Mouse (Mus musculus): ENCODE data around the gene Ttc1.
A peak's percentile ranks its signal among the peaks of the same experiment; 100 is the strongest.

Gene Ttc1

DNA sequence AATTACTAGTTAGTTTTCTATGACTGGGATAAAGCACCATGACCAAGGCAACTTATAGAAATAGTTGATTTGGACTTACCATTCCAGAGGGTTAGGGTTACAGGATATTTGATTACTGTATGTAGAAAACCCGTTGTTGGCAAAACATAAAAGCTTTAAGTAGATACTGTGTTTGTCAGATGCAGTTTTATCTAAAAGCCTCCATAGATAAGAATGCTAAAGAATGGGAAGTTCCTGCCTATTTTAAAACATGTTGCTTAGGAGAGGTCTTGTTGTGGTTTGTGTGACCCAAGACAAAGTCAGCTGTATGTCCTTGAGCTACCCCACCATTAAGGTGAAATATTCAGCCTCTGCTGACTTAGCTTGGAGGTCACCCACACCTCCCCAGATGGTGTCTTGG is 6.8 kb upstream of the Ttc1 start:
- DNase-seq (ENCODE audit: low read depth, low spot score), result no peak
- Histone ChIP-seq H3K27me3 (ENCODE audit: control insufficient read depth, insufficient read depth, low read length, poor library complexity, severe bottlenecking) (no peaks in the 10 kb centered on the region), H3K36me3 (ENCODE audit: control insufficient read depth, insufficient read depth, low read length, poor library complexity, severe bottlenecking) (no peaks in the 10 kb centered on the region)

GRCm38 (mm10) chr11:43751542-43751941 is 3.7 kb upstream of the Ttc1 start:
- H3K27me3 ChIP-seq (ENCODE audit: control insufficient read depth, insufficient read depth, low read length, poor library complexity, severe bottlenecking), result no peaks in the 10 kb centered on the region
- DNase-seq (ENCODE audit: low read depth, low spot score), result peak; percentile 15

DNA sequence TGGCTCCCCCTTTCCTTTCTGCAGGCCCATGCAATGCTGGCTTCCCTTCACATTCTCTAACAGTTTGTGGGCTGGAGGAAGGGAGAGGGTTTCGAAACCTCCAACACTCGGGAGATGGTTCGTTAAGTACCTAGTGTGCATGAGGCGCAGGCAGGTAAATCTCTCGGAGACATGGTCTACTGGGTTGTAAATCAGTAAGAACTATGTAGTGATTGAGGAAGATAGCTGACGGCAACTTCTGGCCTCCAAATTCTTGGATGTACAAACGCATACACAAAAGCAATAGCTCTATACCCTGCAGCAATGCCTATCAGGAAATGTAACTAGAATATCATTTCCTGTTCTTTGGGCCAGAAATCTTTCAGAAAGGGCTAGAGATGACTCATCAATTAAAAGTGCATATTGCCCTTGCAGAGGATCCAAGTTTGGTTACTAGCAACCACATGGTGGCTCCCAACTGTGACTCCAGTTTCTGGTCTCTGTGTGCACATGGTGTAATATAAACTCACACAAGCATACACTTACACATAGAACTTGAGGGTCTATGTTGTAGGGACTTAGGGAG is 19.0 kb downstream of the Ttc1 start:
- no peak for DNase-seq (ENCODE audit: low read depth, low spot score)
- peaks cover 2% of the 10 kb centered on the region for H3K36me3 ChIP-seq (ENCODE audit: control insufficient read depth, insufficient read depth, low read length, poor library complexity, severe bottlenecking)
- no peaks in the 10 kb centered on the region for H3K27me3 ChIP-seq (ENCODE audit: control insufficient read depth, insufficient read depth, low read length, poor library complexity, severe bottlenecking)

More at GRCm38 (mm10) chr11:43751542-43751941, 3.7 kb upstream of the Ttc1 start:
- no peaks in the 10 kb centered on the region for H3K36me3 ChIP-seq (ENCODE audit: control insufficient read depth, insufficient read depth, low read length, poor library complexity, severe bottlenecking)

- DNase-seq (ENCODE audit: low read depth, low spot score), result no peak
- Histone ChIP-seq H3K27me3 (ENCODE audit: control insufficient read depth, insufficient read depth, low read length, poor library complexity, severe bottlenecking) (no peaks in the 10 kb centered on the region), H3K36me3 (ENCODE audit: control insufficient read depth, insufficient read depth, low read length, poor library complexity, severe bottlenecking) (no peaks in the 10 kb centered on the region; the same call in none of the 2 replicates)
Observed at GRCm38 (mm10) chr11:43727796-43728195, 20.0 kb downstream of the Ttc1 start.

GRCm38 (mm10) chr11:43723411-43723810 is 24.4 kb downstream of the Ttc1 start:
- Histone ChIP-seq H3K27me3 (ENCODE audit: control insufficient read depth, insufficient read depth, low read length, poor library complexity, severe bottlenecking) (no peaks in the 10 kb centered on the region), H3K36me3 (ENCODE audit: control insufficient read depth, insufficient read depth, low read length, poor library complexity, severe bottlenecking) (no peaks in the 10 kb centered on the region; the same call in 1 of the 2 replicates)
- DNase-seq (ENCODE audit: low read depth, low spot score), result no peak

DNA sequence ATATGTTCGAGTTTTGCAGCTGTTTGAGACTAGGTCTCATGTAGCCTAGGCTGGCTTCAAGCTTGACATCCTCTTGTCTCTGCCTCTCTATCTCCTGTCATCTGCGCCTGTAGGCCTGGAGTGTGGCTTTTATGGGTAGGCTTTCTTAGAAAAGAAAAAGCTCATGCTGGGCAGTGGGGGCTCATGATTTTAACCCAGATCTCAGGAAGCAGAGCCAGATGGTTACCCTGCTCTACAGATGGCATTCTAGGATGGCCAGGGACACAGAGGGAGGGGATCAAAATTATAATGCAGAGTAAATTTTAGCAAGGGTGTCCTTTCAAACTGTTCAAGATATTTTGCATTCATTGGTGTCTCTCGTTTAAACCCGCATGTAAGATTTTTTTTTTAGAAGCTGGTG is 35.6 kb downstream of the Ttc1 start:
- DNase-seq (ENCODE audit: low read depth, low spot score), result no peak
- H3K27me3 ChIP-seq (ENCODE audit: control insufficient read depth, insufficient read depth, low read length, poor library complexity, severe bottlenecking), result no peaks in the 10 kb centered on the region
- H3K36me3 ChIP-seq (ENCODE audit: control insufficient read depth, insufficient read depth, low read length, poor library complexity, severe bottlenecking), result no peaks in the 10 kb centered on the region

- no peaks in the 10 kb centered on the region; the same call in 1 of the 2 replicates for H3K27me3 ChIP-seq (ENCODE audit: control insufficient read depth, insufficient read depth, low read length, poor library complexity, severe bottlenecking)
- no peak for DNase-seq (ENCODE audit: low read depth, low spot score)
- peaks cover 12% of the 10 kb centered on the region; the same call in 1 of the 2 replicates for H3K36me3 ChIP-seq (ENCODE audit: control insufficient read depth, insufficient read depth, low read length, poor library complexity, severe bottlenecking)
Observed at GRCm38 (mm10) chr11:43708409-43708808, 39.4 kb downstream of the Ttc1 start.

DNA sequence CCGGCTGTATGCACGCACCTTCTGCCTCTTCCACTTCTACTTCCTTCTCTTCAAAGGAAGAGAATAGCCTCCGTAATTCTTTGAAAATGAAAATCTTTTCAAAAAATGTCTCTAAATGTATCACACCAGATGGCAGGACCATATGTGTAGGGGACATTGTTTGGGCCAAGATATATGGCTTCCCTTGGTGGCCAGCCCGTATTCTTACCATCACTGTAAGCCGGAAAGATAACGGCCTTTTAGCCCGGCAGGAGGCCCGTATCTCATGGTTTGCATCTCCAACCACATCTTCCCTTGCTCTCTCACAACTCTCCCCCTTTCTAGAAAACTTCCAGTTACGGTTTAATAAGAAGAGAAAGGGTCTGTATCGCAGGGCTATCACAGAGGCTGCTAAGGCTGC is 42.1 kb downstream of the Ttc1 start:
- no peak for DNase-seq (ENCODE audit: low read depth, low spot score)
- peaks cover 14% of the 10 kb centered on the region; the same call in 1 of the 2 replicates for H3K36me3 ChIP-seq (ENCODE audit: control insufficient read depth, insufficient read depth, low read length, poor library complexity, severe bottlenecking)
- no peaks in the 10 kb centered on the region; the same call in 1 of the 2 replicates for H3K27me3 ChIP-seq (ENCODE audit: control insufficient read depth, insufficient read depth, low read length, poor library complexity, severe bottlenecking)

- no peak for DNase-seq (ENCODE audit: low read depth, low spot score)
- peaks cover 17% of the 10 kb centered on the region; the same call in 1 of the 2 replicates for H3K36me3 ChIP-seq (ENCODE audit: control insufficient read depth, insufficient read depth, low read length, poor library complexity, severe bottlenecking)
- H3K27me3 ChIP-seq (ENCODE audit: control insufficient read depth, insufficient read depth, low read length, poor library complexity, severe bottlenecking), result no peaks in the 10 kb centered on the region; the same call in 1 of the 2 replicates
Observed at GRCm38 (mm10) chr11:43703552-43703951, 44.3 kb downstream of the Ttc1 start.

DNA sequence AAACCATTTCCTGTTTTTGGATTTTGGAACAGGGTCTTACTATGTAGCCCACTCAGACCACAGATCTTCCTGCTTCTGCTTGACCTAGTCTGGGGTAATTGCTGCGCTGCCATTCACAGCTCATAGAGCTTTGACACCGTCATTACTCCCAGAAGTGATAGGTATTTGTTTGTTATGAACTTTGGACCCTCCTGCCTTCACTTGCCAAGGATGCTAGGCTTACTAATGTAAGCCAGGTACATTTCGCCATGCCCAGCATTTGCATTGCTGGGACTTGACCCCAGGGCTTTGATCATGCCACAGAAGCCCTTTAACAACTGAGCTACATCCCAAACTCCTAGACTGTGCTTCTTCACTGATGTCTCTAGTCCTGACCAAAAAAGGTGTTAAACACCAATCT is 47.5 kb downstream of the Ttc1 start:
- no peak for DNase-seq (ENCODE audit: low read depth, low spot score)
- H3K36me3 ChIP-seq (ENCODE audit: control insufficient read depth, insufficient read depth, low read length, poor library complexity, severe bottlenecking), result peaks cover 12% of the 10 kb centered on the region; the same call in 1 of the 2 replicates
- H3K27me3 ChIP-seq (ENCODE audit: control insufficient read depth, insufficient read depth, low read length, poor library complexity, severe bottlenecking), result no peaks in the 10 kb centered on the region; the same call in 1 of the 2 replicates

DNA sequence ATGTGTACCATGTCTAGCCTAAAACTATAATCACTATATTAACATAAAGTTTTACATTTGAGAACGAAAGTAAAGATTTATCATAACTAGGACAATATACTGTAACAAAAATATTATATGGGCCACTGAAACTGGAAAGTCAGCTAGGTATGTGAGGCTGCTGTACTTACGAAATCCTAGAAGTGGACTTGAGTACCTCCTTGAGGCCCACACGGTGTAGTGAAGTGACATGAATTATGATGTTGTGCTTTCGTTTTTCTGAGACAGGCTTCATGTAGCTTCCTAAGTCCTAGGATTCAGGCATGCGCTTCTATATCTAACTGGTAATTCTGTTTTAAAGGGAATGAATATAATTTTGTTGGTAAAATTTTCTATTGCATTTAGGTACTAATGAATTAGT is 49.2 kb downstream of the Ttc1 start:
- Histone ChIP-seq H3K27me3 (ENCODE audit: control insufficient read depth, insufficient read depth, low read length, poor library complexity, severe bottlenecking) (no peaks in the 10 kb centered on the region; the same call in 1 of the 2 replicates), H3K36me3 (ENCODE audit: control insufficient read depth, insufficient read depth, low read length, poor library complexity, severe bottlenecking) (0 out of 2 replicates have a peak, but pooled peaks cover 5% of the 10 kb centered on the region)
- no peak for DNase-seq (ENCODE audit: low read depth, low spot score)

GRCm38 (mm10) chr11:43696623-43697022 is 51.2 kb downstream of the Ttc1 start:
- DNase-seq (ENCODE audit: low read depth, low spot score), result no peak
- Histone ChIP-seq H3K27me3 (ENCODE audit: control insufficient read depth, insufficient read depth, low read length, poor library complexity, severe bottlenecking) (no peaks in the 10 kb centered on the region), H3K36me3 (ENCODE audit: control insufficient read depth, insufficient read depth, low read length, poor library complexity, severe bottlenecking) (0 out of 2 replicates have a peak, but pooled peaks cover 5% of the 10 kb centered on the region)

DNA sequence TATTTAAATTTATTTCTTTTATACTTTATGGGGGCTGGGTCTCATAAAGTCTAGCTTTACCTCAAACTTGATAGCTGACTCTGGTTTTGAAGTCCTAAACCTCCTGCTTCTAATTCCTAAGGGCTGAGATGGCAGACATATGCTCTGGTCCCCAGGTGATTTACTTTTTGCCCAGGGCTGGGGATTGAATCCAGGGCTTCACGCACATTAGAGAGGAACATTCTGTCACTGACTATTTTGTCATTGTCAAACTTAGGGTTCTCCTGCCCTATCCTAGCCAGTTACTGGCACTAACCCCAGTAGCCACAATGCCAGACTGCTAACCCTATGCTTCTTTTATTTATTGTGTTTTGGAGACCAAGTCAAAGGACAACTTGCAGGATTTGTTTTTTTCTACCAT is 59.0 kb downstream of the Ttc1 start:
- no peaks in the 10 kb centered on the region for H3K27me3 ChIP-seq (ENCODE audit: control insufficient read depth, insufficient read depth, low read length, poor library complexity, severe bottlenecking)
- 0 out of 2 replicates have a peak, but pooled peaks cover 2% of the 10 kb centered on the region for H3K36me3 ChIP-seq (ENCODE audit: control insufficient read depth, insufficient read depth, low read length, poor library complexity, severe bottlenecking)
- no peak for DNase-seq (ENCODE audit: low read depth, low spot score)

GRCm38 (mm10) chr11:43682415-43683217 is 65.2 kb downstream of the Ttc1 start:
- H3K36me3 ChIP-seq (ENCODE audit: control insufficient read depth, insufficient read depth, low read length, poor library complexity, severe bottlenecking), result no peaks in the 10 kb centered on the region
- H3K27me3 ChIP-seq (ENCODE audit: control insufficient read depth, insufficient read depth, low read length, poor library complexity, severe bottlenecking), result no peaks in the 10 kb centered on the region
- DNase-seq (ENCODE audit: low read depth, low spot score), result peak; percentile 64
